Mouse (Mus musculus) limb, embryonic 12.5 days (tissue): Measurements from ENCODE around the gene Vps72. TPM values are rescaled to one million over a fixed set of nuclear protein-coding genes. Genes with fewer than 3 reads are reported as not detected.
A peak's percentile ranks its signal among the peaks of the same experiment; 100 is the strongest.

Experiments used
- ATAC-seq: fragments of 200-750 bp; cut with Nextera tagmentation; 2 replicates; pipeline ENCODE4 v1.8.0; 2017; ENCODE audit warnings: low read depth, moderate TSS enrichment; ENCODE audit not compliant: insufficient number of reproducible peaks, insufficient read depth, low FRiP score, low TSS enrichment
- H3K27ac ChIP-seq: fragments of 300-500 bp; sonication (generic); 2 replicates; pipeline ENCODE4 v1.5.1; 2016; ENCODE audit warnings: mild to moderate bottlenecking, moderate library complexity
- H3K27me3 ChIP-seq: fragments of 300-500 bp; sonication (generic); 2 replicates; pipeline ENCODE4 v1.6.1; 2016; ENCODE audit warnings: mild to moderate bottlenecking, moderate library complexity
- H3K36me3 ChIP-seq: fragments of 300-500 bp; sonication (generic); 2 replicates; pipeline ENCODE4 v1.6.1; 2016; ENCODE audit warnings: mild to moderate bottlenecking, moderate library complexity
- H3K4me1 ChIP-seq: fragments of 300-500 bp; sonication (generic); replicated peaks from 2 replicates; pipeline ENCODE4 v1.6.1; 2016
- H3K4me2 ChIP-seq: fragments of 300-500 bp; sonication (generic); 2 replicates; pipeline ENCODE4 v1.6.1; 2016; ENCODE audit warnings: mild to moderate bottlenecking, moderate library complexity
- H3K4me3 ChIP-seq: fragments of 300-500 bp; sonication (generic); replicated peaks from 2 replicates; pipeline ENCODE4 v1.5.1; 2016; ENCODE audit warnings: mild to moderate bottlenecking
- H3K9ac ChIP-seq: fragments of 300-500 bp; sonication (generic); replicated peaks from 2 replicates; pipeline ENCODE4 v1.6.1; 2016; ENCODE audit warnings: mild to moderate bottlenecking, moderate library complexity
- H3K9me3 ChIP-seq: fragments of 300-500 bp; sonication (generic); 2 replicates; pipeline ENCODE4 v1.6.1; 2016; ENCODE audit warnings: mild to moderate bottlenecking, moderate library complexity
- WGBS: fragments of 180-500 bp; shearing (Covaris S2); methylation state at CpG from one replicate; pipeline ENCODE4 v1.1.7; 2016; 5-methylcytosine and 5-hydroxymethylcytosine counted together
- polyA plus RNA-seq: library from polyadenylated mRNA; unstranded; fragments of >200 nt; fragmentation: Nextera tagmentation; extraction: Ambion mirVana; gene quantifications from 2 replicates; pipeline ENCODE4 v1.2.1, GENCODE M21; 2016

Gene Vps72
- polyA plus RNA-seq, 1 experiment from 2014 or later = 241 TPM

GRCm38 (mm10) chr3:95142617-95143011 lies 31.8 kb downstream of the Vps72 start:
- peak; percentile 67; the same call in 1 of the 2 replicates for ATAC-seq
- H3K4me2 ChIP-seq = no peak overlapping the region

GRCm38 (mm10) chr3:95147924-95148323 lies 37.1 kb downstream of the Vps72 start:
- no peak for ATAC-seq
- WGBS = 62% methylated on average over 3 of the region's 3 CpGs

More at GRCm38 (mm10) chr3:95142617-95143011, 31.8 kb downstream of the Vps72 start:
- WGBS = 6% methylated on average over 5 of the region's 5 CpGs
- H3K4me1 ChIP-seq = no peaks in the 10 kb centered on the region
- H3K36me3 ChIP-seq = peaks cover 28% of the 10 kb centered on the region
- no peaks in the 10 kb centered on the region for H3K27me3 ChIP-seq
- H3K9ac ChIP-seq = no peak overlapping the region
- no peaks in the 10 kb centered on the region for H3K9me3 ChIP-seq
- H3K4me3 ChIP-seq = no peak overlapping the region
- no peak overlapping the region for H3K27ac ChIP-seq

GRCm38 (mm10) chr3:95153874-95154273 lies 43.1 kb downstream of the Vps72 start:
- H3K4me1 ChIP-seq = no peaks in the 10 kb centered on the region
- H3K27ac ChIP-seq = no peak overlapping the region
- no peak overlapping the region for H3K4me2 ChIP-seq
- no peak overlapping the region for H3K4me3 ChIP-seq
- ATAC-seq = no peak
- WGBS = 50% methylated on average over 4 of the region's 4 CpGs
- no peak overlapping the region for H3K9ac ChIP-seq
- H3K9me3 ChIP-seq = no peaks in the 10 kb centered on the region
- no peaks in the 10 kb centered on the region for H3K36me3 ChIP-seq
- peaks cover under 1% of the 10 kb centered on the region; the same call in 1 of the 2 replicates for H3K27me3 ChIP-seq

More at GRCm38 (mm10) chr3:95147924-95148323, 37.1 kb downstream of the Vps72 start:
- H3K27me3 ChIP-seq = no peaks in the 10 kb centered on the region
- no peak overlapping the region for H3K27ac ChIP-seq
- H3K9me3 ChIP-seq = no peaks in the 10 kb centered on the region
- H3K9ac ChIP-seq = no peak overlapping the region
- no peak overlapping the region for H3K4me2 ChIP-seq
- H3K4me1 ChIP-seq = no peaks in the 10 kb centered on the region
- H3K36me3 ChIP-seq = no peaks in the 10 kb centered on the region
- H3K4me3 ChIP-seq = no peak overlapping the region

- 18% methylated on average over 8 of the region's 8 CpGs for WGBS
- peaks cover 19% of the 10 kb centered on the region for H3K36me3 ChIP-seq
- no peaks in the 10 kb centered on the region for H3K9me3 ChIP-seq
- H3K4me2 ChIP-seq = peak overlapping the region; percentile 82
- peaks cover 7% of the 10 kb centered on the region; the same call in 1 of the 2 replicates for H3K27me3 ChIP-seq
- ATAC-seq = no peak
- H3K4me1 ChIP-seq = peaks cover 32% of the 10 kb centered on the region
- peak overlapping the region; percentile 84 for H3K4me3 ChIP-seq
- peak overlapping the region; percentile 52 for H3K9ac ChIP-seq
- H3K27ac ChIP-seq = no peak overlapping the region
Observed at GRCm38 (mm10) chr3:95159511-95159986, 48.7 kb downstream of the Vps72 start.

GRCm38 (mm10) chr3:95159987-95160963 lies 49.5 kb downstream of the Vps72 start, which contains the start of gene Sema6c:
Gene Sema6c, plus strand, starts transcription at chr3:95160457.
- WGBS = under 1% methylated on average over 66 of the region's 66 CpGs
- peaks cover 7% of the 10 kb centered on the region; the same call in 1 of the 2 replicates for H3K27me3 ChIP-seq

GRCm38 (mm10) chr3:95161041-95161551 lies 50.3 kb downstream of the Vps72 start:
- Histone ChIP-seq H3K4me1 (peaks cover 32% of the 10 kb centered on the region), H3K27ac (peak overlapping the region; percentile 54), H3K9me3 (no peaks in the 10 kb centered on the region), H3K4me3 (peak overlapping the region; percentile 84), H3K9ac (peak overlapping the region; percentile 80), H3K27me3 (peaks cover 7% of the 10 kb centered on the region; the same call in 1 of the 2 replicates), H3K36me3 (peaks cover 35% of the 10 kb centered on the region), H3K4me2 (peak overlapping the region; percentile 82)
- ATAC-seq = peak; percentile 49
- under 1% methylated on average over 29 of the region's 30 CpGs for WGBS

More at GRCm38 (mm10) chr3:95159987-95160963, 49.5 kb downstream of the Vps72 start, which contains the start of gene Sema6c:
- Histone ChIP-seq H3K4me3 (peak within 1 kb of the TSS; percentile 84), H3K9ac (peak within 1 kb of the TSS; percentile 80), H3K27ac (peak within 1 kb of the TSS; percentile 72), H3K9me3 (no peaks in the 10 kb centered on the region), H3K36me3 (peaks cover 26% of the 10 kb centered on the region), H3K4me1 (peaks cover 32% of the 10 kb centered on the region), H3K4me2 (peak within 1 kb of the TSS; percentile 82)
- peak; percentile 93 for ATAC-seq

GRCm38 (mm10) chr3:95161618-95162344 lies 51.0 kb downstream of the Vps72 start:
- ATAC-seq = no peak; the same call in 1 of the 2 replicates
- WGBS = 3% methylated on average over 9 of the region's 9 CpGs
- no peaks in the 10 kb centered on the region for H3K9me3 ChIP-seq

GRCm38 (mm10) chr3:95162345-95162628 lies 51.5 kb downstream of the Vps72 start:
- H3K9ac ChIP-seq = peak overlapping the region; percentile 14
- 51% methylated on average over 2 of the region's 2 CpGs for WGBS
- H3K27ac ChIP-seq = 0 out of 2 replicates have a peak overlapping the region, but pooled peaks have one; percentile 54

More at GRCm38 (mm10) chr3:95161618-95162344, 51.0 kb downstream of the Vps72 start:
- H3K4me3 ChIP-seq = peak overlapping the region; percentile 84
- H3K4me2 ChIP-seq = peak overlapping the region; percentile 82
- peaks cover 32% of the 10 kb centered on the region for H3K4me1 ChIP-seq
- H3K9ac ChIP-seq = peak overlapping the region; percentile 80
- H3K27me3 ChIP-seq = peaks cover 7% of the 10 kb centered on the region; the same call in 1 of the 2 replicates
- peaks cover 41% of the 10 kb centered on the region for H3K36me3 ChIP-seq
- peak overlapping the region; percentile 54 for H3K27ac ChIP-seq

GRCm38 (mm10) chr3:95163419-95164255 lies 52.8 kb downstream of the Vps72 start:
- peak overlapping the region; percentile 10; the same call in 1 of the 2 replicates for H3K4me2 ChIP-seq
- H3K4me1 ChIP-seq = peaks cover 32% of the 10 kb centered on the region
- H3K36me3 ChIP-seq = peaks cover 60% of the 10 kb centered on the region
- WGBS = 56% methylated on average over 11 of the region's 11 CpGs
- H3K27me3 ChIP-seq = peaks cover 7% of the 10 kb centered on the region; the same call in 1 of the 2 replicates
- ATAC-seq = no peak
- 0 out of 2 replicates have a peak overlapping the region, but pooled peaks have one; percentile 45 for H3K27ac ChIP-seq
- H3K9ac ChIP-seq = no peak overlapping the region; the same call in 1 of the 2 replicates
- H3K4me3 ChIP-seq = no peak overlapping the region
- no peaks in the 10 kb centered on the region for H3K9me3 ChIP-seq

More at GRCm38 (mm10) chr3:95162345-95162628, 51.5 kb downstream of the Vps72 start:
- ATAC-seq = no peak
- peaks cover 46% of the 10 kb centered on the region for H3K36me3 ChIP-seq
- peaks cover 32% of the 10 kb centered on the region for H3K4me1 ChIP-seq
- H3K27me3 ChIP-seq = peaks cover 7% of the 10 kb centered on the region; the same call in 1 of the 2 replicates
- peak overlapping the region; percentile 84 for H3K4me3 ChIP-seq
- no peaks in the 10 kb centered on the region for H3K9me3 ChIP-seq
- H3K4me2 ChIP-seq = peak overlapping the region; percentile 82

- Histone ChIP-seq H3K4me3 (no peak overlapping the region), H3K27ac (0 out of 2 replicates have a peak overlapping the region, but pooled peaks have one; percentile 45), H3K36me3 (peaks cover 66% of the 10 kb centered on the region), H3K9ac (no peak overlapping the region), H3K4me1 (peaks cover 32% of the 10 kb centered on the region), H3K9me3 (no peaks in the 10 kb centered on the region), H3K27me3 (peaks cover 8% of the 10 kb centered on the region), H3K4me2 (no peak overlapping the region)
- WGBS = 57% methylated on average over 5 of the region's 5 CpGs
- no peak for ATAC-seq
Observed at GRCm38 (mm10) chr3:95164256-95164550, 53.4 kb downstream of the Vps72 start.
